Mouse (Mus musculus) lung, adult 18-20 months (tissue): ENCODE data around the gene Fam118b.

Experiments used
- DNase-seq, 2 experiments: peaks; one replicate each; pipeline ENCODE4 v3.0.0; 2022; ENCODE audit warnings: mixed read lengths in 2 of 2

Fam118b gene

GRCm38 (mm10) chr9:35267146-35267975 lies at the start of gene Fam118b, which contains the start of gene Rpusd4:
Fam118b (minus strand) TSS chr9:35267805.
Rpusd4 (plus strand) TSS chr9:35267865.
- peak; percentile 91 to 93 for DNase-seq

GRCm38 (mm10) chr9:35316771-35317211 lies 49.2 kb upstream of the Fam118b start:
- DNase-seq: no peak

- no peak for DNase-seq
Measured at GRCm38 (mm10) chr9:35314254-35314653, 46.6 kb upstream of the Fam118b start.

- no peak for DNase-seq
Measured at GRCm38 (mm10) chr9:35313601-35314000, 46.0 kb upstream of the Fam118b start.

- DNase-seq: no peak
Measured at GRCm38 (mm10) chr9:35312516-35312915, 44.9 kb upstream of the Fam118b start.

- no peak for DNase-seq
Measured at GRCm38 (mm10) chr9:35310377-35310776, 42.8 kb upstream of the Fam118b start.

- DNase-seq: no peak
Measured at GRCm38 (mm10) chr9:35307461-35307860, 39.9 kb upstream of the Fam118b start.

- DNase-seq: no peak
Measured at GRCm38 (mm10) chr9:35302172-35302571, 34.6 kb upstream of the Fam118b start.

GRCm38 (mm10) chr9:35297791-35298190 lies 30.2 kb upstream of the Fam118b start:
- no peak for DNase-seq

GRCm38 (mm10) chr9:35293465-35293864 lies 25.9 kb upstream of the Fam118b start:
- DNase-seq: peak in 1 of 2 experiments; percentile 13

GRCm38 (mm10) chr9:35290916-35291315 lies 23.3 kb upstream of the Fam118b start:
- DNase-seq: no peak

- no peak for DNase-seq
Measured at GRCm38 (mm10) chr9:35290417-35290816, 22.8 kb upstream of the Fam118b start.

- DNase-seq: no peak
Measured at GRCm38 (mm10) chr9:35289992-35290391, 22.4 kb upstream of the Fam118b start.

- DNase-seq: no peak
Measured at GRCm38 (mm10) chr9:35286351-35286750, 18.7 kb upstream of the Fam118b start.

- DNase-seq: no peak
Measured at GRCm38 (mm10) chr9:35284351-35284750, 16.7 kb upstream of the Fam118b start.

GRCm38 (mm10) chr9:35283415-35284069 lies 15.9 kb upstream of the Fam118b start:
- no peak for DNase-seq

- no peak for DNase-seq
Measured at GRCm38 (mm10) chr9:35282851-35283200, 15.2 kb upstream of the Fam118b start.

GRCm38 (mm10) chr9:35282006-35282850 lies 14.6 kb upstream of the Fam118b start:
- peak; percentile 27 to 48 for DNase-seq

GRCm38 (mm10) chr9:35278451-35278850 lies 10.8 kb upstream of the Fam118b start:
- no peak for DNase-seq

- no peak for DNase-seq
Measured at GRCm38 (mm10) chr9:35277855-35278365, 10.3 kb upstream of the Fam118b start.

- DNase-seq: no peak
Measured at GRCm38 (mm10) chr9:35267976-35268715, 541 bp upstream of the Fam118b start.

- DNase-seq: no peak
Measured at GRCm38 (mm10) chr9:35264509-35264908, 3.1 kb downstream of the Fam118b start.
